Mouse (Mus musculus): Measurements from ENCODE around the gene Il10ra. TPM values are rescaled to one million over a fixed set of nuclear protein-coding genes. Genes with fewer than 3 reads are reported as not detected.

Il10ra gene
- total RNA-seq, 2 experiments from 2014 or later = 0.43 to 0.64 TPM

- DNase-seq (ENCODE audit: low spot score) = peak; percentile 26
Measured at GRCm38 (mm10) chr9:45261466-45261865, 7.5 kb downstream of the Il10ra start.

DNA sequence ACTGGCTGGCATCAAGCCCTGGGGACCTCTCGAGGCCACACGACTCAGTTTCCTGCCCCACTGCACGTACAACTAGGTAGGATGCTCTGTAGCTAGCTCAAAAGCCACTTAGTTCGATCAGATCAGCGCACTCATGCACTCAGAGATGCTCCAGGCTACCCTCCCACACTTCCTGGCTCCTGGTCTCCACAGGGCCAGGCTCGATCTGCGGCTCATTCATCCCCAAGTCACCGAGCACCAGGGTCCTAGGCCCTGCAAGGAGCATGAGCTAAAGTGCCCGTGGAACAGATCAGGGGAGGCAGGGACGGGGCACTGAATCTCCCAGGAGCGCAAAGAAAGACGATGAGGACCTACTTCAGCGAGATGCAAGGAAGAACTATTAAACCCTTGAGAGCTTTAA lies 9.9 kb downstream of the Il10ra start:
- DNase-seq (ENCODE audit: low spot score) = no peak

DNA sequence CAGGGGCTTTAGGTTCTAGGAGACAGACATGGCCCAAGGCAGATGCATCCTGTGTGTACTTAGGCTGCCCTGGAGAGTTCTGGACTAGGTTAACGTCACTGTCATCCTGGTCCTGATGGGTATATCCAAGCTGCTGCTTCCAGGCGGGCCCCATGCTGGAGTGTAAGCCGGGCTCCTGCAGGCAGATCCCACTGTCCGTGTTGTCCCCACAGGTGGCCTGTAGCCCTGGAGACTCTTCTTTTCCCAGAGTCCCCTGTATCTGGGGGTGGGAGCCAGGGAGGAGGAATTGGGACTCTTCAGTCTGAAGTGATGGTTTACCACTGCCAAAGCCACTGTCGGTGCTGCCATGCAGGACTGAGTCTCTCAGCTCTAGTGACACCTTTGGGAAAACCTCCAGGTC lies 13.0 kb downstream of the Il10ra start:
- no peak for DNase-seq (ENCODE audit: low spot score)

GRCm38 (mm10) chr9:45255431-45255830 lies 13.5 kb downstream of the Il10ra start:
- no peak for DNase-seq (ENCODE audit: low spot score)

DNA sequence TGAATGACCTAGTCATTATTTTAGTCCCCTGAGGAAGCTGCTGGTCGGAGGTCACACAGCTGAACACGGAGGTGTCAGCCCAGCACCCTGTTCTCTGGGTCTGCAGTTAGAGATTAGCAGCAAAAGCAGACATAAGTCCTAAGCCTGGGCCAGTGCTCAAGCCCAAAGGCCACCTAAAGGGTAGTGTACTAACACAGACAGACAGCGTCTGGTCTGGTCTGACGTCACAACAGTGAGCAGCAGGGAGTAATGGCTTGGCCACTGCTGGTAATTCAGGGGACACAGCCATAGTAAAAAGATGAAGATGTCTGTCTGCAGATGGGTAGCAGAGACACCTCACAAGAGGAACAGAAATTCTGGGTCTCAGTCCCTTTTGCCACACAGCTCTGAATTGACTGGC lies 14.3 kb downstream of the Il10ra start:
- DNase-seq (ENCODE audit: low spot score) = no peak

GRCm38 (mm10) chr9:45254021-45254420 lies 14.9 kb downstream of the Il10ra start:
- no peak for DNase-seq (ENCODE audit: low spot score)

GRCm38 (mm10) chr9:45252395-45252794 lies 16.6 kb downstream of the Il10ra start:
- no peak for DNase-seq (ENCODE audit: low spot score)

GRCm38 (mm10) chr9:45251990-45252389 lies 17.0 kb downstream of the Il10ra start:
- no peak for DNase-seq (ENCODE audit: low spot score)

GRCm38 (mm10) chr9:45251281-45251680 lies 17.7 kb downstream of the Il10ra start:
- no peak for DNase-seq (ENCODE audit: low spot score)

DNA sequence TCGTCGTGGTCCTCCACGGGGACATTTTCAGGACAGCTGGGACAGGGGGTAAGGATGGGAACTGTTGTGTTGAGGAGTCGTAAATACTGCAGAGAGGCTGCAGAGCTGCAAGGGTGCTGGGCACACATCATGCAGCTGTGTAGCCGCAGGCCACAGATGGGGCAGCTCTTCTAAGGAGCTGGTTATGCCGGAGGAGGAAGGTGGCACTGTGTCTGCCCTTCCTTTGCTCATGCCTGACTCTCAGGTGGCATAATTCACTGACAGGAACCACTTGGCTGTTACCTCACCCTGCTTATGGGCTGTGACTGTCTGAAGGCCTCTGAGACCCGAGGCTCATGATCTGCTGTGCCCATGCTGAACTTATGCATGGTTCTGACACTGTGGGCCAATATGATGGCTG lies 18.6 kb downstream of the Il10ra start:
- DNase-seq (ENCODE audit: low spot score) = no peak

DNA sequence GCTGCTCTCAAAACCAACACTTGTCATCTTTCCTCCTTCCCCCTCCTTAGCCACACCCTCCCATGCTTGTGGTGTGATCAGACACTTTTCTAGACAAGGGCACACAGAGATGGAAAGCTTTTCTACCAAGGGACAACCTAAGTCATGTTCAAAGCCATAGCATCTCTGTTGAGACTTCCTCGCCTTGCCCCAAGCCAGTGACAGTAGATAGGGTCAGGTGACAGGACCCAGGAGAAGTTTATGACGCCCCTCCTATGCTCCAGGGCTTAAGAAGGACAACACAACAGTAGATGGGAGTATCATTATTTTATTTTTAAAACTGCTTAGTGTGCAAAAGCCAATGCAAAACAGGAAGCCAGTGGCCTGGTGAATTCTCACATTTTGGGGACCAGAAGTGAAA lies 21.4 kb downstream of the Il10ra start:
- no peak for DNase-seq (ENCODE audit: low spot score)

DNA sequence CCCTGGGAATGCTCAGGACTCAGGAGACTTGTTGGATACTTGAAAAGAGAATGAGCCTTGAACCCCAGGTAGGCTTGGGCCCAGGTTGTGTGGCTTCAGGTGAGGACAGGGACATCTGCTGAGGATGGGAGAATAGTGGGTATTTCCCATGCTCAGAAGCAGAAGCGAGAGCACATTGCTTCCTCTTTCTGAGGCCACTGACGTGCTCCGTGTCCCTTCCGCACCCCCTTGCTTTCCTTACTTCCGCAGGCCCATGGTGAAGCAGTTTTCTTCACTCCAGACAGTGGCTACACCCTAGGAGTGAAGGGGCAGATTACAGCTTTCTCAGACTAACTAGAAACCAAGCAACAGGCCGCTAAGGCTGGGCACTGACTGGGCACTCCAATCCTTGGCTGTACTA lies 22.9 kb downstream of the Il10ra start:
- peak; percentile 21 for DNase-seq (ENCODE audit: low spot score)

GRCm38 (mm10) chr9:45245432-45245831 lies 23.5 kb downstream of the Il10ra start:
- DNase-seq (ENCODE audit: low spot score) = no peak

GRCm38 (mm10) chr9:45241397-45241796 lies 27.6 kb downstream of the Il10ra start:
- DNase-seq (ENCODE audit: low spot score) = no peak

GRCm38 (mm10) chr9:45236744-45237143 lies 32.2 kb downstream of the Il10ra start:
- DNase-seq (ENCODE audit: low spot score) = no peak

DNA sequence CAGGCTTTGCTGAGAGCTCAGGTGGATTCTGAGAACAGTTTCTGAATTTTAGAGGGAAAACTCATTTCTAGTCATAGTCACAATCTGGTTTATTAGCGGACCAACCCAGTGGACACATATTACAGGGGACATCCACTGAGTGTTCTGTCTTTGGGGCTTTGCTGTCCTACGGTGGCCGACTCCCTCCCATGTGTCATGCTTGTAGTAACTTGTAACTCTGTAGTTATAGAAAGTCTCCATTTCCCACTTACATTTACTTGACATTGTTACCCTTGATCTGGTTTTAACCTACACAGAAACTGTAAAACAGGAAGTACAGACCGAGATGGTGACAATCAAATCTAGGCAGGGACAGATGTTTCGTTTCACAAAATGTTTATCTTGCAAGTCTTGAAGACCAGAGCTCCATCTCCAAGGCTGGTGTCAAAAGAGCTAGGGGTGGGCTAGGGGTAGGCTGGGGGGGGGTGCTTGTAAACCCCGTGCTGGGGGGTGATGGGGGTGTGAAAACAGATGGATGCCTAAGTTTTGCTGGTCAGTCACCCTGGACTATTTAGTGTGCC lies 33.2 kb downstream of the Il10ra start:
- no peak for DNase-seq (ENCODE audit: low spot score)

GRCm38 (mm10) chr9:45229359-45229758 lies 39.6 kb downstream of the Il10ra start:
- DNase-seq (ENCODE audit: low spot score) = no peak

DNA sequence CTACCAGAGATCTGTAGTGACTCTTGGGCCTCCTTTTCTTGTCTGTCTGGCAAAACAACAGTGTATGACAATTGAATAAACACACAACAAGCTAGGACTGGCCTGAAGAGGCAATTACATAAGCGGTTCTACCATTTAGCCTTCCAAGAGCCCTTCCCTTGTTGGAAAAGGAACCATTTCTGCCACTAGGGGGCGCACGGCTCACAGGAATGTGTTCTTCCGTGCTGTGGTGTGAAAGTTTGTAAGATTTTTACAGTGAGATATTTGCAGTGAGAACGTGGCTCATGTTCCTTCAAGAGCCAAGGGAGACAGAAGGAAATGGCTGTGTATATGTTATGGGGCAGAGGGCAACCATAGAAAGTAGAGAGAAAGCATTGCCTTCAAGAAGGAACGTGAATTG lies 47.4 kb downstream of the Il10ra start:
- peak; percentile 89 for DNase-seq (ENCODE audit: low spot score)

- no peak for DNase-seq (ENCODE audit: low spot score)
Measured at GRCm38 (mm10) chr9:45219644-45220043, 49.3 kb downstream of the Il10ra start.

DNA sequence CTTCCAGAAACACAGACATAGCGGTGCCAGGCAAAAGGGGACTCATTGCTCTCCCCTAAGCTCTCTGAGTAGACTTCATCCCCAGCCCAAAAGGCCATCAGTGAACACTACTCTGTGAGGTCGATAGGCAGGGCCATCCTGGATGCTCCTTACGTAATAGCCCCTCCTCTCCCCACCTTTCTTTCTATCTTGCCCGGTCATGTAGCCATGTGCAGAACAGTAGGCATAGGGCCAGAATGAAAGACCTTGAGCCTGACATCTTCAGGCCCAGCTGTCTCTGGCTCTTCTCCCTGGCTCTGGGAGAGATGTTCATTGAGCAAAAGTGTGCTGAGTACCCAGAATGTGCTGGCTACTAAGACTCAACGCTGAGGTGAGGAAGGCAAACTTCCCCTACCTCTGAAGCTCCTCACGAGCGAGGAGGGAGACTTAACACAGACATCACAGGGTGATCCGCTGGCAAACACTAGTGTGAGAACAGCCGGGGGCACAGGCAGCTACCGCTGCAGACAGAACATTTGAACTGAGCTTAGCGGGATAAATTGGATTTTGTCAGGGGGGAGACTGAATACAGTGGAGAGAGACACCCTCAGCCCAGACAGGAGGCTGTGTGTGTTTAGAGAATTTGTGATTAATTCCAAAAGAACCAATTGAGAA lies 53.3 kb downstream of the Il10ra start:
- no peak for DNase-seq (ENCODE audit: low spot score)

DNA sequence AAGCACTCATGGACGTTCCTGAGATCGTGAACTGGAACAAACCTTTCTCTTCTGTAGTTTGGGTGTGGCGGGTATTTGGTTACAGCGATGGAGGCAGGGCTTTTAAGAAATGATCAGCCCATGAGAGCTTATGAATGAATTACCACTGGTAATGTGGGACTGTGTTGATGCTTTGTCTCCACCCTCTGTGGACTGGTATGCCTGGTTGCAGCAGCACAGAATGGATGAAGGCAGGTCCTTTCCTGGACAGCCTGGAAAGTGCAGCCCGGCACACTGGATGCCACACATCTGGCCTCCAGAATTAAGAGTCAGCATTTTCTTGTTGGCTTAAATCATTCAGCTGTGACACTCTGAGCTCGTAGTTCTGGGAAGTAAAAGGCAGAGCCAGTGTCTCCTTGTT lies 56.9 kb downstream of the Il10ra start:
- no peak for DNase-seq (ENCODE audit: low spot score)

GRCm38 (mm10) chr9:45207015-45207743 lies 61.8 kb downstream of the Il10ra start:
- DNase-seq (ENCODE audit: low spot score) = no peak

DNA sequence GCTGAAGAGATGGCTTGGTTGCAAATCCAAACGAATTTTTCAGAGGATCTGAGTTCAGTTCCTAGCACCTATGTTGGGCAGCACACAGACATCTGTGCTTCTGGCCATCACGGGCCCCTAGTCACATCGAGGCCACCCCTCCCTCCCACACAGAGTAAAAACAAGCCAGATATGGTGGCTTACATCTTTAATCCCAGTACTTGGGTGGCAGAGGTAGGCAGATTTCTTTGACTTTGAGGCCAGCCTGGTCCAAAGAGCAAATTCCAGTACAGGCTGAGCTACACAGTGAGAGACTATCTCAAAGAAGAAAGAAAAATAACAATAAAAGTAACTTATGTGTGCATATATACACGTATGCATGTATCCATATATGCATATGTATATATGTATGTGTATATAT lies 62.8 kb downstream of the Il10ra start:
- DNase-seq (ENCODE audit: low spot score) = no peak

Data from gastrocnemius, adult 18-20 months (tissue).